ENCODE assay signal across 8 mouse cellular contexts in genomic region chr7:130948563-130949208, GRCm38 (mm10). TPM values are rescaled to one million over a fixed set of nuclear protein-coding genes. Genes with fewer than 3 reads are reported as not detected.
A peak's percentile ranks its signal among the peaks of the same experiment; 100 is the strongest.
DNase-seq lines count a peak whose midpoint lies in the region; TF ChIP-seq lines count a peak whose summit lies in the region.
"Had no signal": no experiment of that assay in that cellular context is flagged by ENCODE, and none has a peak within 500 bp of the region (broad histone marks: within the 10 kb centered on the region; RNA-seq: fewer than 3 reads in every experiment).

No protein-coding gene starts in this region.

- no peaks in the 10 kb centered on the region for H3K27me3 ChIP-seq in kidney, adult 2 months (replicated peaks; ENCODE audit: control insufficient read depth, insufficient read depth, low read length)
- H3K27me3 ChIP-seq in C2C12 (ENCODE audit: control insufficient read depth, insufficient read depth, insufficient read length) (no peaks in the 10 kb centered on the region), MEL (ENCODE audit: control insufficient read depth in 1 of 2, insufficient read depth in 2 of 2, low read length in 2 of 2) (no peaks in the 10 kb centered on the region)
- H3K27me3 ChIP-seq: neural tube, embryonic 12.5 days had no signal

- peak; percentile 51 for DNase-seq in kidney, adult 2 months
- DNase-seq in kidney, adult 8-10 months = no peak
- DNase-seq in MEL (ENCODE audit: low read depth, low spot score) = peak; percentile 5
- DNase-seq in heart, postnatal 10 days = peak; percentile 61 to 66
- DNase-seq in left cerebral cortex, postnatal 14 days (ENCODE audit: low spot score in 2 of 2) = no peak
- DNase-seq in spleen, postnatal 10 days (ENCODE audit: low spot score in 2 of 2) = no peak

- H3K79me2 ChIP-seq in C2C12 (ENCODE audit: control insufficient read depth, insufficient read depth) (peaks cover 77% of the 10 kb centered on the region), MEL (ENCODE audit: control insufficient read depth, insufficient read depth, low read length, poor library complexity) (no peaks in the 10 kb centered on the region)

- intact Hi-C loops in heart, postnatal 10 days (cut with DNase I) = loop anchor here (2.0 kb wide), 1 partner anchor 16 kb away; no protein-coding TSS in a partner anchor
- intact Hi-C loops in left cerebral cortex, postnatal 14 days (cut with DNase I) = no loop called here

- no peak for TF ChIP-seq RAD21 in MEL (IDR thresholded peaks at IDR 0.05; ENCODE audit: low read depth, low read length)

- H3K4me3 ChIP-seq in kidney, adult 2 months (ENCODE audit: insufficient read depth, low read depth, low read length) = no peak overlapping the region
- H3K4me3 ChIP-seq in C2C12 (ENCODE audit: insufficient read depth, poor library complexity, severe bottlenecking) (no peak overlapping the region), MEL (ENCODE audit: control insufficient read depth in 1 of 2, insufficient read depth in 1 of 2, low read depth in 2 of 2, low read length in 2 of 2) (peak overlapping the region in 1 of 2 experiments; percentile 19; a peak in 1 of 4 replicates)
- H3K4me3 ChIP-seq: neural tube, embryonic 12.5 days had no signal

- peaks cover 13% of the 10 kb centered on the region for H3K4me1 ChIP-seq in kidney, adult 2 months (ENCODE audit: control insufficient read depth, insufficient read depth, low read length)
- no peaks in the 10 kb centered on the region for H3K4me1 ChIP-seq in MEL (ENCODE audit: control insufficient read depth in 1 of 2, insufficient read depth in 2 of 2, low read length in 2 of 2)

- no peak overlapping the region for H3ac ChIP-seq in C2C12 (ENCODE audit: control insufficient read depth, insufficient read length, low read depth)

- no peaks in the 10 kb centered on the region for H3K36me3 ChIP-seq in kidney, adult 2 months (ENCODE audit: control insufficient read depth, insufficient read depth, low read length)
- H3K36me3 ChIP-seq in C2C12 (ENCODE audit: control insufficient read depth, insufficient read depth) = peaks cover 16% of the 10 kb centered on the region
- H3K36me3 ChIP-seq in MEL (ENCODE audit: control insufficient read depth in 1 of 2, insufficient read depth in 2 of 2, low read length in 2 of 2) = no peaks in the 10 kb centered on the region
- H3K36me3 ChIP-seq: neural tube, embryonic 12.5 days had no signal

- TF ChIP-seq CTCF in kidney, adult 2 months (conservative IDR thresholded peaks at IDR 0.05; ENCODE audit: insufficient read depth, insufficient read length, low read depth, low read length) = no peak
- TF ChIP-seq CTCF in C2C12 (IDR thresholded peaks at IDR 0.05; ENCODE audit: control insufficient read depth, insufficient read depth, insufficient read length) = no peak
- no peak for TF ChIP-seq CTCF in MEL (IDR thresholded peaks at IDR 0.05 in 2 of 3, conservative IDR thresholded peaks at IDR 0.05 in 1 of 3; ENCODE audit: control insufficient read depth in 1 of 3, insufficient read depth in 1 of 3, low read depth in 2 of 3, low read length in 3 of 3, poor library complexity in 1 of 3, severe bottlenecking in 1 of 3)

- no peak for TF ChIP-seq EP300 in MEL (IDR thresholded peaks at IDR 0.05; ENCODE audit: low read depth in 1 of 2, low read length in 2 of 2)

- no peak overlapping the region for H3K9ac ChIP-seq in MEL (ENCODE audit: control insufficient read depth, low read depth, low read length, poor library complexity, severe bottlenecking)
- H3K9ac ChIP-seq: neural tube, embryonic 12.5 days had no signal

- peaks cover 34% of the 10 kb centered on the region for H3K79me3 ChIP-seq in C2C12 (ENCODE audit: low read depth)

- 39% methylated on average over 5 of the region's 5 CpGs for WGBS in kidney, adult 2 months

- H3K9me3 ChIP-seq in MEL (replicated peaks; ENCODE audit: insufficient read depth, low read length) = no peaks in the 10 kb centered on the region
- H3K9me3 ChIP-seq: neural tube, embryonic 12.5 days had no signal

- H3K27ac ChIP-seq in kidney, adult 2 months (ENCODE audit: insufficient read depth, low read depth, low read length) = no peak overlapping the region
- no peak overlapping the region for H3K27ac ChIP-seq in MEL (ENCODE audit: control insufficient read depth, low read depth, low read length)
- H3K27ac ChIP-seq: neural tube, embryonic 12.5 days had no signal

- TF ChIP-seq POLR2A in kidney, adult 2 months (IDR thresholded peaks at IDR 0.05; ENCODE audit: low read depth, low read length) = no peak
- no peak for TF ChIP-seq POLR2A in MEL (IDR thresholded peaks at IDR 0.05; ENCODE audit: control insufficient read depth in 1 of 2, insufficient read depth in 1 of 2, low read depth in 1 of 2, low read length in 2 of 2, poor library complexity in 1 of 2)

TF ChIP-seq in C2C12, 6 proteins besides CTCF, POLR2A, EP300 and RAD21:
- TF ChIP-seq FOSL1 (IDR thresholded peaks at IDR 0.05; ENCODE audit: insufficient read depth, low read length, poor library complexity, severe bottlenecking) (no peak), MYOD1 (IDR thresholded peaks at IDR 0.05; ENCODE audit: control insufficient read depth, insufficient read length, low read depth) (peak; percentile 14), MYOG (IDR thresholded peaks at IDR 0.05; ENCODE audit: control insufficient read depth, extremely low read depth, insufficient read length) (no peak)

TF ChIP-seq in MEL, 35 proteins besides CTCF, POLR2A, EP300 and RAD21:
- TF ChIP-seq ELF1 (IDR thresholded peaks at IDR 0.05; ENCODE audit: low read depth, low read length) = no peak

RNA-seq across cellular contexts. Expression of gene Htra1, which starts 12.8 kb away (rescaled TPM):
- polyA plus RNA-seq in kidney, adult 2 months (2012; rRNA removed) = 97.0 and 98.2 TPM in 2 replicates
- polyA plus RNA-seq in C2C12 (2012; fragmentation: generic; extraction: Trizol) = 74.8 TPM
- not detected in 2 replicates for total RNA-seq in MEL (2012; rRNA removed)
- polyA plus RNA-seq in MEL (2012; ENCODE audit: insufficient read depth in 1 of 2, insufficient read length in 2 of 2, low read depth in 1 of 2, low replicate concordance in 2 of 2, missing spikeins in 1 of 2) = not detected
- 100 to 1,000 TPM; 176 to 209 TPM for total RNA-seq in heart, postnatal 10 days (2021)
- total RNA-seq in left cerebral cortex, postnatal 14 days (2021) = 100 to 1,000 TPM; 222 to 262 TPM

Comparison
In these comparisons a context has a peak if more than half of its experiments do, and no peak if none do; other contexts are left out.
1. DNase-seq: peak in kidney, adult 2 months (single experiment), MEL (single experiment) and heart, postnatal 10 days (2 of 2); none in kidney, adult 8-10 months (0 of 2), left cerebral cortex, postnatal 14 days (0 of 2) and spleen, postnatal 10 days (0 of 2).
2. RNA of gene Htra1, which starts 12.8 kb away (total RNA-seq): 222 to 262 TPM in left cerebral cortex, postnatal 14 days and 176 to 209 TPM in heart, postnatal 10 days; not detected in MEL; every median in the first group is over 100 times any median in the second.